Mouse (Mus musculus): ENCODE results near the gene Spata2.

DNA sequence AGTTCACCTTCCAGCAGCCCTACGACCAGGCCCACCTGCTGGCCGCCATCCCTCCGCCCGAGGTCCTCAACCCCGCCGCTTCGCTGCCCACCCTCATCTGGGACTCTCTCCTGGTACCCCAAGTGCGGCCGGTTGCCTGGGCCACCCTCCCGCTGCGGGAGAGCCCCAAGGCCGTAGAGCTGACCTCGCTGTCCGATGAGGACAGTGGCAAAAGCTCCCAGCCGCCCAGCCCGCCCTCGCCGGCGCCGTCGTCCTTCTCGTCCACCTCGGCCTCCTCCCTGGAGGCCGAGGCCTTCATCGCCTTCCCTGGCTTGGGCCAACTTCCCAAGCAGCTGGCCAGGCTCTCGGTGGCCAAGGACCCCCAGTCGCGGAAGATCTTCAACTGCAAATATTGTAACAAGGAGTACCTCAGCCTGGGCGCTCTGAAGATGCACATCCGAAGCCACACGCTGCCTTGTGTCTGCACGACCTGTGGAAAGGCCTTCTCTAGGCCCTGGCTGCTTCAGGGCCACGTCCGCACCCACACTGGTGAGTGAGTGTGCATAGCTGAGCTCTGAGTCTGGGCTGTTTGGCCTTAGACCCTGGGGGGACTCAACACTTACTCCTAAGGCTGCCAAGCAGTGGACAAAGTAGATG, 46.1 kb upstream of the Spata2 start:
- TF ChIP-seq CTCF (IDR thresholded peaks at IDR 0.05; ENCODE audit: borderline replicate concordance, insufficient read depth, low read length) (no peak), POLR2A (IDR thresholded peaks at IDR 0.05; ENCODE audit: low read depth, low read length) (peak; percentile 56; the same call in 1 of the 2 replicates)
